Mouse (Mus musculus) hindbrain, embryonic 14.5 days (tissue): Measurements from ENCODE around the gene Ppp4r1. TPM values are rescaled to one million over a fixed set of nuclear protein-coding genes. Genes with fewer than 3 reads are reported as not detected.

Experiments used
- ATAC-seq: fragments of 200-750 bp; cut with Nextera tagmentation; 2 replicates; pipeline ENCODE4 v1.8.0; 2017; ENCODE audit warnings: moderate number of reproducible peaks, mild to moderate bottlenecking, moderate TSS enrichment, moderate library complexity; ENCODE audit not compliant: low FRiP score
- DNase-seq: peaks from one replicate; pipeline ENCODE4 v3.0.0-alpha.2; 2015; ENCODE audit warnings: low spot score
- H3K27ac ChIP-seq: fragments of 300-500 bp; sonication (generic); 2 replicates; pipeline ENCODE4 v1.5.1; 2014; ENCODE audit warnings: mild to moderate bottlenecking, moderate library complexity
- H3K27me3 ChIP-seq: fragments of 300-500 bp; sonication (generic); 2 replicates; pipeline ENCODE4 v1.6.1; 2014; ENCODE audit warnings: mild to moderate bottlenecking, low read length, mixed read lengths; ENCODE audit not compliant: control insufficient read depth, insufficient read depth
- H3K36me3 ChIP-seq: fragments of 300-500 bp; sonication (generic); replicated peaks from 2 replicates; pipeline ENCODE4 v1.6.1; 2014; ENCODE audit not compliant: control insufficient read depth, insufficient read depth
- H3K4me1 ChIP-seq: fragments of 300-500 bp; sonication (generic); replicated peaks from 2 replicates; pipeline ENCODE4 v1.6.1; 2014; ENCODE audit warnings: antibody characterized with exemption, low read length, mixed read lengths; ENCODE audit not compliant: control insufficient read depth, insufficient read depth
- H3K4me2 ChIP-seq: fragments of 300-500 bp; sonication (generic); replicated peaks from 2 replicates; pipeline ENCODE4 v1.6.1; 2014; ENCODE audit warnings: mild to moderate bottlenecking, moderate library complexity
- H3K4me3 ChIP-seq: fragments of 300-500 bp; sonication (generic); replicated peaks from 2 replicates; pipeline ENCODE4 v1.5.1; 2014; ENCODE audit warnings: mild to moderate bottlenecking, low read length
- H3K9ac ChIP-seq: fragments of 300-500 bp; sonication (generic); 2 replicates; pipeline ENCODE4 v1.6.1; 2014
- H3K9me3 ChIP-seq: fragments of 300-500 bp; sonication (generic); 2 replicates; pipeline ENCODE4 v1.6.1; 2016; ENCODE audit warnings: low read length; ENCODE audit not compliant: control insufficient read depth
- WGBS: fragments of 180-500 bp; shearing (Covaris S2); extraction: QIAGEN DNeasy Blood & Tissue Kit; methylation state at CpG from one replicate; pipeline ENCODE4 v1.1.7; 2014; 5-methylcytosine and 5-hydroxymethylcytosine counted together
- polyA plus RNA-seq: library from polyadenylated mRNA; unstranded; fragments of >200 nt; fragmentation: Nextera tagmentation; extraction: Ambion mirVana; gene quantifications from 2 replicates; pipeline ENCODE4 v1.2.1, GENCODE M21; 2014

Ppp4r1 gene
- polyA plus RNA-seq, 1 experiment from 2014 or later = 42.6 TPM

- under 1% methylated on average over 59 of the region's 135 CpGs for WGBS
- Histone ChIP-seq H3K27me3 (no peaks in the 10 kb centered on the region), H3K4me1 (peaks cover 19% of the 10 kb centered on the region), H3K9ac (peak overlapping the region; percentile 100), H3K4me2 (peak overlapping the region; percentile 75), H3K4me3 (peak overlapping the region; percentile 95), H3K36me3 (0 out of 2 replicates have a peak, but pooled peaks cover 4% of the 10 kb centered on the region), H3K9me3 (no peaks in the 10 kb centered on the region), H3K27ac (peak overlapping the region; percentile 100)
- peak; percentile 87 for DNase-seq
- peak; percentile 82 for ATAC-seq
Measured at GRCm38 (mm10) chr17:65783182-65784161, 1.1 kb downstream of the Ppp4r1 start.

GRCm38 (mm10) chr17:65784610-65785140 is 2.3 kb downstream of the Ppp4r1 start:
- Histone ChIP-seq H3K9ac (peak overlapping the region; percentile 100), H3K27me3 (no peaks in the 10 kb centered on the region), H3K4me2 (peak overlapping the region; percentile 75), H3K4me1 (peaks cover 19% of the 10 kb centered on the region), H3K9me3 (no peaks in the 10 kb centered on the region), H3K4me3 (peak overlapping the region; percentile 95), H3K27ac (no peak overlapping the region), H3K36me3 (0 out of 2 replicates have a peak, but pooled peaks cover 4% of the 10 kb centered on the region)
- ATAC-seq (no peak), DNase-seq (no peak)
- WGBS = 73% methylated on average over 8 of the region's 8 CpGs

GRCm38 (mm10) chr17:65785707-65786106 is 3.3 kb downstream of the Ppp4r1 start:
- DNase-seq (no peak), ATAC-seq (no peak)
- H3K4me1 ChIP-seq = peaks cover 19% of the 10 kb centered on the region
- H3K36me3 ChIP-seq = 0 out of 2 replicates have a peak, but pooled peaks cover 4% of the 10 kb centered on the region
- no peak overlapping the region for H3K4me3 ChIP-seq
- H3K9me3 ChIP-seq = no peaks in the 10 kb centered on the region
- H3K9ac ChIP-seq = no peak overlapping the region
- no peak overlapping the region for H3K27ac ChIP-seq
- no peak overlapping the region for H3K4me2 ChIP-seq
- H3K27me3 ChIP-seq = no peaks in the 10 kb centered on the region

GRCm38 (mm10) chr17:65786225-65786624 is 3.9 kb downstream of the Ppp4r1 start:
- Histone ChIP-seq H3K27ac (no peak overlapping the region), H3K4me3 (no peak overlapping the region), H3K36me3 (0 out of 2 replicates have a peak, but pooled peaks cover 4% of the 10 kb centered on the region), H3K4me1 (peaks cover 19% of the 10 kb centered on the region), H3K9ac (no peak overlapping the region), H3K9me3 (no peaks in the 10 kb centered on the region), H3K27me3 (no peaks in the 10 kb centered on the region), H3K4me2 (no peak overlapping the region)
- DNase-seq = no peak
- WGBS = 84% methylated on average over 7 of the region's 7 CpGs
- no peak for ATAC-seq

- 90% methylated on average over 4 of the region's 4 CpGs for WGBS
- Histone ChIP-seq H3K4me3 (no peak overlapping the region), H3K9ac (no peak overlapping the region), H3K9me3 (no peaks in the 10 kb centered on the region), H3K27me3 (no peaks in the 10 kb centered on the region), H3K27ac (no peak overlapping the region), H3K4me1 (peaks cover 13% of the 10 kb centered on the region), H3K4me2 (no peak overlapping the region), H3K36me3 (0 out of 2 replicates have a peak, but pooled peaks cover 4% of the 10 kb centered on the region)
- DNase-seq (no peak), ATAC-seq (no peak)
Measured at GRCm38 (mm10) chr17:65787261-65787660, 4.9 kb downstream of the Ppp4r1 start.

- Histone ChIP-seq H3K4me1 (peaks cover 13% of the 10 kb centered on the region), H3K27me3 (no peaks in the 10 kb centered on the region), H3K4me3 (no peak overlapping the region), H3K4me2 (no peak overlapping the region), H3K9ac (no peak overlapping the region), H3K36me3 (0 out of 2 replicates have a peak, but pooled peaks cover 4% of the 10 kb centered on the region), H3K9me3 (no peaks in the 10 kb centered on the region), H3K27ac (no peak overlapping the region)
- WGBS = 79% methylated on average over 12 of the region's 12 CpGs
- ATAC-seq (no peak), DNase-seq (no peak)
Measured at GRCm38 (mm10) chr17:65788542-65789291, 6.3 kb downstream of the Ppp4r1 start.

GRCm38 (mm10) chr17:65789576-65789975 is 7.2 kb downstream of the Ppp4r1 start:
- no peaks in the 10 kb centered on the region for H3K27me3 ChIP-seq
- H3K4me1 ChIP-seq = peaks cover 9% of the 10 kb centered on the region
- no peak overlapping the region for H3K9ac ChIP-seq
- H3K9me3 ChIP-seq = no peaks in the 10 kb centered on the region
- no peak for DNase-seq
- no peak for ATAC-seq
- no peak overlapping the region for H3K4me3 ChIP-seq
- no peak overlapping the region for H3K27ac ChIP-seq
- H3K4me2 ChIP-seq = no peak overlapping the region
- 0 out of 2 replicates have a peak, but pooled peaks cover 4% of the 10 kb centered on the region for H3K36me3 ChIP-seq
- WGBS = 95% methylated on average over 6 of the region's 6 CpGs

- Histone ChIP-seq H3K4me3 (no peak overlapping the region), H3K36me3 (0 out of 2 replicates have a peak, but pooled peaks cover 4% of the 10 kb centered on the region), H3K9ac (no peak overlapping the region), H3K27ac (no peak overlapping the region), H3K27me3 (no peaks in the 10 kb centered on the region), H3K9me3 (no peaks in the 10 kb centered on the region), H3K4me1 (no peaks in the 10 kb centered on the region; the same call in 1 of the 2 replicates), H3K4me2 (no peak overlapping the region)
- DNase-seq (no peak), ATAC-seq (no peak)
- 78% methylated on average over 2 of the region's 2 CpGs for WGBS
Measured at GRCm38 (mm10) chr17:65791161-65791560, 8.8 kb downstream of the Ppp4r1 start.
